ENCODE assay signal across 18 mouse cellular contexts in the genomic region with DNA sequence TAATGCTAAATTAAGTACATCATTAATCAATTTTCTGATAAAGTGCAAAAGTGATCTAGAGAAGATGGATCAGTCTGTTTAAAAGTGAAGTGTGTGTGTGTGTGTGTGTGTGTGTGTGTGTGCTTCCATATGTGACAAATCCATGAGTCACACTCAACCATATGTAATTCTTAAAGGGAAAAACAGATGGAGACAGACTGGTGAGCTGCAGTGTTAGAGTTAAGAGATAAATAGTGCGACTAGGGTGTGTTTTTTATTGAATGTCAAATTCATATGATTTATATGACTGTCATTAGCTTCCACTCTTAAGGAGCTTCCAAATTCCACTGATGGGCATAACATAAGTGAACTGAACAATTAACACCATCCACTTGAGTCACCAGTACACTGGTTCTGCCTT.
DNase-seq lines count a peak whose midpoint lies in the region; ATAC-seq lines count a peak whose summit lies in the region.
"Had no signal": no experiment of that assay in that cellular context is flagged by ENCODE, and none has a peak within 500 bp of the region (broad histone marks: within the 10 kb centered on the region; RNA-seq: fewer than 3 reads in every experiment).

No protein-coding gene starts in this region.

- H3K27me3 ChIP-seq in forebrain, embryonic 15.5 days, result no peaks in the 10 kb centered on the region
- H3K27me3 ChIP-seq in forebrain, embryonic 11.5 days (ENCODE audit: control insufficient read depth, insufficient read depth, low read length), result no peaks in the 10 kb centered on the region
- H3K27me3 ChIP-seq: heart, embryonic 13.5 days; hindbrain, embryonic 12.5 days had no signal

- no peaks in the 10 kb centered on the region for H3K9me3 ChIP-seq in forebrain, embryonic 15.5 days
- no peaks in the 10 kb centered on the region for H3K9me3 ChIP-seq in forebrain, embryonic 11.5 days (ENCODE audit: control insufficient read depth, low read length)
- H3K9me3 ChIP-seq: embryonic facial prominence, embryonic 10.5 days; heart, embryonic 13.5 days; hindbrain, embryonic 12.5 days had no signal

- WGBS in forebrain, embryonic 15.5 days, result 81% methylated on average over 1 of the region's 1 CpGs
- WGBS in forebrain, embryonic 11.5 days, result 83% methylated on average over 1 of the region's 1 CpGs

- no peak for DNase-seq in forebrain, embryonic 11.5 days (ENCODE audit: low spot score)
- DNase-seq in 3T3-L1 (ENCODE audit: low read depth, low spot score), result peak; percentile 25
- DNase-seq in brain, adult 2 months (ENCODE audit: low read depth, low spot score), result peak; percentile 63
- peak; percentile 52 for DNase-seq in telencephalon, adult 2 months (ENCODE audit: low read depth, low spot score)
- DNase-seq in lung, adult 18-20 months, result no peak
- DNase-seq: adrenal gland, postnatal 10 days; cerebellum, adult 18-20 months; cerebellum, adult 9-11 months; gastrocnemius, postnatal 36 days; heart, adult 11 months; heart, postnatal 4 days had no signal

- no peaks in the 10 kb centered on the region for H3K36me3 ChIP-seq in forebrain, embryonic 15.5 days
- no peaks in the 10 kb centered on the region for H3K36me3 ChIP-seq in forebrain, embryonic 11.5 days (ENCODE audit: control insufficient read depth, insufficient read depth, low read length)
- H3K36me3 ChIP-seq: embryonic facial prominence, embryonic 10.5 days; hindbrain, embryonic 12.5 days had no signal

- no peak overlapping the region for H3K4me2 ChIP-seq in forebrain, embryonic 15.5 days (replicated peaks)
- no peak overlapping the region for H3K4me2 ChIP-seq in forebrain, embryonic 11.5 days (ENCODE audit: low read depth, low read length, severe bottlenecking)
- H3K4me2 ChIP-seq: heart, embryonic 13.5 days; hindbrain, embryonic 12.5 days had no signal

- ATAC-seq in forebrain, embryonic 15.5 days (replicated peaks), result peak; percentile 63; the same call in 1 of the 2 replicates
- ATAC-seq in forebrain, embryonic 11.5 days (replicated peaks; ENCODE audit: low FRiP score), result no peak
- ATAC-seq: hindbrain, embryonic 16.5 days; inflammation-experienced regulatory T-cells, adult 6 months; intestine, postnatal 0 days had no signal

- H3K4me1 ChIP-seq in forebrain, embryonic 15.5 days, result peaks cover 6% of the 10 kb centered on the region
- no peaks in the 10 kb centered on the region for H3K4me1 ChIP-seq in forebrain, embryonic 11.5 days (replicated peaks; ENCODE audit: control insufficient read depth, insufficient read depth, low read length)
- H3K4me1 ChIP-seq: embryonic facial prominence, embryonic 10.5 days; hindbrain, embryonic 12.5 days had no signal

- peak overlapping the region; percentile 37; the same call in 1 of the 2 replicates for H3K27ac ChIP-seq in forebrain, embryonic 15.5 days (replicated peaks)
- H3K27ac ChIP-seq in forebrain, embryonic 11.5 days (ENCODE audit: low read depth, low read length), result no peak overlapping the region
- H3K27ac ChIP-seq: embryonic facial prominence, embryonic 10.5 days; heart, embryonic 13.5 days; hindbrain, embryonic 12.5 days had no signal

- H3K9ac ChIP-seq in forebrain, embryonic 15.5 days (replicated peaks), result no peak overlapping the region
- H3K9ac ChIP-seq in forebrain, embryonic 11.5 days (ENCODE audit: low read length), result no peak overlapping the region
- H3K9ac ChIP-seq: heart, embryonic 13.5 days; hindbrain, embryonic 12.5 days had no signal

- no peak overlapping the region for H3K4me3 ChIP-seq in forebrain, embryonic 15.5 days
- no peak overlapping the region for H3K4me3 ChIP-seq in forebrain, embryonic 11.5 days (ENCODE audit: low read depth, low read length)
- H3K4me3 ChIP-seq: embryonic facial prominence, embryonic 10.5 days; heart, embryonic 13.5 days; hindbrain, embryonic 12.5 days had no signal

Comparison
In these comparisons a context has a peak if more than half of its experiments do, and no peak if none do; other contexts are left out.
1. DNase-seq: peak in 3T3-L1 (single experiment), brain, adult 2 months (single experiment) and telencephalon, adult 2 months (single experiment); none in forebrain, embryonic 11.5 days (single experiment) and lung, adult 18-20 months (0 of 2).